In the genomic region with DNA sequence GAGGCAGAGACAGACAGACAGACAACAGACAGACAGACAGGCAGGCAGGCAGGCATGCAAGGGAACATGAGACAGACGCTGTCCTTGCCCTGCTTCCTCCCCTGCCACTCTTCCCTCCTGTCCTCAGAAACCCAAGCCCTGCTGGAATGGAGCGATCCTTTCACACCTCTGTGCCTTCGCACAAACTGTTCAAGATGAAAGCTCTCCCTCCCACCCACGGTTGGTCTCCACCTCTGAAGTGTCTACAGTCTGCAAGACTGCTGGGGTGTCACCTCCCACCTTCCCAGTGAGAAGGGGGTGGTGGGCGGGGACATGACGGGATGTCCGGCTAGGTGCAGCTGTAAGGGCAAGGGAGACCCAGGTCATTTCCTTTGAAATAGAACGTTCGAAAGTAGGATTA, we compare ENCODE assay signal across 14 mouse cellular contexts. TPM values are rescaled to one million over a fixed set of nuclear protein-coding genes. Genes with fewer than 3 reads are reported as not detected.
DNase-seq lines count a peak whose midpoint lies in the region; ATAC-seq lines count a peak whose summit lies in the region.
"Had no signal": no experiment of that assay in that cellular context is flagged by ENCODE, and none has a peak within 500 bp of the region (broad histone marks: within the 10 kb centered on the region; RNA-seq: fewer than 3 reads in every experiment).

No protein-coding gene starts in this region.

- no peak overlapping the region for H3K4me2 ChIP-seq in hindbrain, embryonic 12.5 days (replicated peaks)

- 51% methylated on average over 9 of the region's 9 CpGs for WGBS in hindbrain, embryonic 10.5 days
- whole genome bisulfite sequencing in hindbrain, embryonic 12.5 days, result 59% methylated on average over 9 of the region's 9 CpGs

- peak overlapping the region; percentile 19 for H3K27ac ChIP-seq in hindbrain, embryonic 10.5 days
- H3K27ac ChIP-seq in hindbrain, embryonic 12.5 days, result no peak overlapping the region

- no peak for ATAC-seq in hindbrain, embryonic 12.5 days (ENCODE audit: low FRiP score)
- ATAC-seq: lung, postnatal 0 days had no signal

- peaks cover 7% of the 10 kb centered on the region; the same call in 1 of the 2 replicates for H3K27me3 ChIP-seq in hindbrain, embryonic 10.5 days (ENCODE audit: insufficient read depth, poor library complexity, severe bottlenecking)
- H3K27me3 ChIP-seq in hindbrain, embryonic 12.5 days, result no peaks in the 10 kb centered on the region

- no peak overlapping the region for H3K9ac ChIP-seq in hindbrain, embryonic 12.5 days

- peak; percentile 19 for DNase-seq in cerebellum, adult 11-12 months
- DNase-seq in cerebellum, adult 11 months, result no peak
- no peak for DNase-seq in hindbrain, embryonic 10.5 days (ENCODE audit: low spot score)
- peak; percentile 83 for DNase-seq in right cerebral cortex, adult 18-20 months
- DNase-seq in right cerebral cortex, postnatal 4 days, result no peak
- DNase-seq in embryo, embryonic 10 days (ENCODE audit: low spot score), result no peak
- no peak for DNase-seq in natural killer cell, adult 2 months (ENCODE audit: low spot score in 2 of 2)
- DNase-seq: adrenal gland, postnatal 25 days; cerebellum, adult 2 months; heart, adult 18-20 months; midbrain, embryonic 14.5 days; thymus, adult 2 months had no signal

- no peaks in the 10 kb centered on the region for H3K36me3 ChIP-seq in hindbrain, embryonic 10.5 days
- no peaks in the 10 kb centered on the region for H3K36me3 ChIP-seq in hindbrain, embryonic 12.5 days

- peaks cover 44% of the 10 kb centered on the region for H3K4me1 ChIP-seq in hindbrain, embryonic 10.5 days (replicated peaks)
- H3K4me1 ChIP-seq in hindbrain, embryonic 12.5 days, result peaks cover 34% of the 10 kb centered on the region

- H3K4me3 ChIP-seq in hindbrain, embryonic 10.5 days, result no peak overlapping the region
- no peak overlapping the region for H3K4me3 ChIP-seq in hindbrain, embryonic 12.5 days

- no peaks in the 10 kb centered on the region for H3K9me3 ChIP-seq in hindbrain, embryonic 10.5 days
- H3K9me3 ChIP-seq in hindbrain, embryonic 12.5 days (replicated peaks), result no peaks in the 10 kb centered on the region

RNA-seq across cellular contexts. Expression of gene Zfp46, which starts 2.9 kb away (rescaled TPM):
- polyA plus RNA-seq in hindbrain, embryonic 10.5 days (2016; fragmentation: Nextera tagmentation; extraction: Ambion mirVana), result 24.6 and 29.0 TPM in 2 replicates
- polyA plus RNA-seq in hindbrain, embryonic 12.5 days (2016; fragmentation: Nextera tagmentation; extraction: Ambion mirVana), result 42.4 and 42.6 TPM in 2 replicates

RNA-seq across cellular contexts. Expression of gene Hnrnpr, which starts 29.1 kb away (rescaled TPM):
- 197 and 217 TPM in 2 replicates for polyA plus RNA-seq in hindbrain, embryonic 10.5 days (2016; fragmentation: Nextera tagmentation; extraction: Ambion mirVana)
- polyA plus RNA-seq in hindbrain, embryonic 12.5 days (2016; fragmentation: Nextera tagmentation; extraction: Ambion mirVana), result 219 and 236 TPM in 2 replicates

RNA-seq across cellular contexts. Expression of gene Tcea3, which starts 34.1 kb away (rescaled TPM):
- 1.3 and 2.2 TPM in 2 replicates for polyA plus RNA-seq in hindbrain, embryonic 10.5 days (2016; fragmentation: Nextera tagmentation; extraction: Ambion mirVana)
- 5.0 and 7.2 TPM in 2 replicates for polyA plus RNA-seq in hindbrain, embryonic 12.5 days (2016; fragmentation: Nextera tagmentation; extraction: Ambion mirVana)

Comparison
In these comparisons a context has a peak if more than half of its experiments do, and no peak if none do; other contexts are left out.
1. DNase-seq: peak in cerebellum, adult 11-12 months (single experiment) and right cerebral cortex, adult 18-20 months (single experiment); none in cerebellum, adult 11 months (single experiment), hindbrain, embryonic 10.5 days (single experiment), right cerebral cortex, postnatal 4 days (single experiment), embryo, embryonic 10 days (single experiment) and natural killer cell, adult 2 months (0 of 2).